Mouse (Mus musculus) layer of hippocampus, adult 18-20 months (tissue): ENCODE results near the gene F930015N05Rik. TPM values are rescaled to one million over a fixed set of nuclear protein-coding genes. Genes with fewer than 3 reads are reported as not detected.

Experiments used
- DNase-seq, 2 experiments: peaks; one replicate each; pipeline ENCODE4 v3.0.0; 2022; ENCODE audit warnings: low spot score in 2 of 2
- total RNA-seq, 2 experiments: library from RNA; stranded (reverse); gene quantifications; 2 replicates each; pipeline ENCODE4 v1.2.3; 2021

F930015N05Rik gene
- total RNA-seq, 2 experiments from 2014 or later = 0.20 to 1.2 TPM

DNA sequence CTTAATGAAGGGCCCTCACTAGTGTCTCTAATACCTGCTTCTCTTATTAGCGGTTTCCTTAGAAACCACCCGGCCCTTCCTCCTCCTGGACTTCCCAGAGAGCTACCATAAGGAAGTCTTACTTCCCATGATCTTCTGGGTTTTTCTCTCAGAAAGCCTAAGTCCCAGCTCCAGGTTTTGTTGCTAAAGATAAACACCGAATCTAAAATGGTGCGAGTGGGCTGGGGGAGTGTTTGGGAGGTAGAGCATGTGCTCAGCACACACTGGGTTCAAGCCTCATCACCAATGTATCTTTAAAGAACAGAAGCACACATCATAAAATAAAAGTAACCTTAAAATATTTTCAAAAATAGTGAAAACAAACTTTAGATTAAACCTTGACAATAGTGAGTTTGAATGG, 50.1 kb downstream of the F930015N05Rik start:
- DNase-seq = no peak

Other genes with a start within 250 kb of the F930015N05Rik start
- gene Hs3st3a1, start 1.3 kb downstream of the F930015N05Rik start, total RNA-seq = 1 to 10 TPM in 1 of 2 experiments, under 1 TPM in 1; 0.45 to 1.0 TPM